Mouse (Mus musculus) thymus, adult 2 months (tissue): Measurements from ENCODE around the gene Cbarp. TPM values are rescaled to one million over a fixed set of nuclear protein-coding genes. Genes with fewer than 3 reads are reported as not detected.

Experiments used
- DNase-seq: peaks from one replicate; pipeline ENCODE4 v3.0.0; 2021
- H3K27ac ChIP-seq: fragments of 200-500 bp; 2 replicates; pipeline ENCODE4 v1.5.1; 2012; ENCODE audit warnings: low read length, control low read depth; ENCODE audit not compliant: control insufficient read depth, insufficient read depth
- H3K27me3 ChIP-seq: fragments of 200-500 bp; 2 replicates; pipeline ENCODE4 v1.6.1; 2012; ENCODE audit warnings: mild to moderate bottlenecking, low read length, moderate library complexity, mixed read lengths; ENCODE audit not compliant: control insufficient read depth, insufficient read depth
- H3K36me3 ChIP-seq: fragments of 200-500 bp; 2 replicates; pipeline ENCODE4 v1.6.1; 2012; ENCODE audit warnings: mild to moderate bottlenecking, low read length, moderate library complexity; ENCODE audit not compliant: control insufficient read depth, insufficient read depth
- H3K4me1 ChIP-seq: fragments of 200-500 bp; replicated peaks from 2 replicates; pipeline ENCODE4 v1.6.1; 2012; ENCODE audit warnings: low read length; ENCODE audit not compliant: control insufficient read depth, insufficient read depth
- H3K4me3 ChIP-seq: fragments of 200-500 bp; 2 replicates; pipeline ENCODE4 v1.5.1; 2012; ENCODE audit warnings: mild to moderate bottlenecking, low read length, control low read depth, moderate library complexity; ENCODE audit not compliant: control insufficient read depth, insufficient read depth
- CTCF ChIP-seq: fragments of 200-500 bp; IDR thresholded peaks from 2 replicates; pipeline ENCODE4 v1.5.1; 2012; ENCODE audit warnings: mild to moderate bottlenecking, control low read depth, low read length, moderate library complexity, borderline replicate concordance; ENCODE audit not compliant: control insufficient read depth, poor library complexity, insufficient read depth; ENCODE audit errors: extremely low read depth
- POLR2A ChIP-seq: fragments of 200-500 bp; IDR thresholded peaks from 2 replicates; pipeline ENCODE4 v1.6.1; 2012; ENCODE audit warnings: mild to moderate bottlenecking, low read length, control low read depth, moderate library complexity; ENCODE audit not compliant: control insufficient read depth, poor library complexity, insufficient read depth; ENCODE audit errors: extremely low read depth
- WGBS: fragments of 180-500 bp; shearing (Covaris S2); methylation state at CpG from one replicate; pipeline ENCODE4 v1.1.7; 2018; 5-methylcytosine and 5-hydroxymethylcytosine counted together
- polyA plus RNA-seq: library from polyadenylated mRNA; depleted of rRNA; stranded (reverse); fragments of >200 nt; gene quantifications from 2 replicates; pipeline ENCODE4 v1.2.3, GENCODE M21; 2012

The Cbarp gene
- polyA plus RNA-seq, 1 experiment: 34.0 TPM

- Histone ChIP-seq H3K27ac (no peak overlapping the region), H3K27me3 (peaks cover 7% of the 10 kb centered on the region), H3K4me1 (peaks cover 16% of the 10 kb centered on the region), H3K4me3 (no peak overlapping the region), H3K36me3 (peaks cover 14% of the 10 kb centered on the region; the same call in 1 of the 2 replicates)
- TF ChIP-seq CTCF (no peak), POLR2A (no peak)
- DNase-seq: no peak
- 55% methylated on average over 4 of the region's 4 CpGs for WGBS
Measured at GRCm38 (mm10) chr10:80175536-80176269, 35.1 kb upstream of the Cbarp start.

GRCm38 (mm10) chr10:80174705-80175104, 34.1 kb upstream of the Cbarp start:
- peak; percentile 65 for DNase-seq
- Histone ChIP-seq H3K4me1 (peaks cover 13% of the 10 kb centered on the region), H3K4me3 (no peak overlapping the region), H3K27ac (no peak overlapping the region), H3K27me3 (no peaks in the 10 kb centered on the region; the same call in 1 of the 2 replicates), H3K36me3 (peaks cover 24% of the 10 kb centered on the region; the same call in 1 of the 2 replicates)
- TF ChIP-seq POLR2A (no peak), CTCF (peak; percentile 54; the same call in 1 of the 2 replicates)
- WGBS: 72% methylated on average over 2 of the region's 2 CpGs

DNA sequence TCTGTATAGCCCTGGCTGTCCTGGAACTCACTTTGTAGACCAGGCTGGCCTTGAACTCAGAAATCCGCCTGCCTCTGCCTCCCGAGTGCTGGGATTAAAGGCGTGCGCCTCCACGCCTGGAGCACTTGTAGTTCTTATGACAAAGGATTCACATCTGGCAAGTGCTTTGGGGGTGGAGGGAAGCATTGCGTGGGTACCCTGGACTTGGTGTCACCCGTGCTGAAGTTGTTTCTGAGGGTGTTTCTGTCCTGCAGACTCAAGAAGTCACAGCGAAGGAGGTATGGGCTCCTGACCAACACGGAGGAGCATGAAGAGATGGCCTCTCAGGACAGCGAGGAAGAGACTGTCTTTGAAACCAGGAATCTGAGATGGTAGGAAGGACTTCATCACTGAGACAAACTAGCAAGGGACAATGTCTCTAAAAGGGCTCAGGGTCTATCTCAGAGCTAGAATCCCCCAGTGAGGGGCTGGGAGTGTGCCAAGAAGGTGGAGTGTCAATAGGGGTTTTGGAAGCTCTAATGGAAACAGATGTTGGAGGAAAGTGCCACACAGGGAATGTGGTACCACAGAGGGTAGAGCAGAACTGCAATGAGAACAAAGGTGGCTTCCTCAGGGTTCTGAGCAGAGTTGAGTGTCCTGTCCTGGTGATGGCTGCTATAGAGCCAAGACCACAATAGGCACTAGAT, 33.5 kb upstream of the Cbarp start:
- WGBS: 89% methylated on average over 10 of the region's 10 CpGs
- peaks cover 24% of the 10 kb centered on the region; the same call in 1 of the 2 replicates for H3K36me3 ChIP-seq
- TF ChIP-seq POLR2A (no peak), CTCF (no peak)
- H3K4me3 ChIP-seq: no peak overlapping the region
- no peak overlapping the region for H3K27ac ChIP-seq
- peaks cover 12% of the 10 kb centered on the region for H3K4me1 ChIP-seq
- DNase-seq: no peak
- H3K27me3 ChIP-seq: no peaks in the 10 kb centered on the region; the same call in 1 of the 2 replicates

DNA sequence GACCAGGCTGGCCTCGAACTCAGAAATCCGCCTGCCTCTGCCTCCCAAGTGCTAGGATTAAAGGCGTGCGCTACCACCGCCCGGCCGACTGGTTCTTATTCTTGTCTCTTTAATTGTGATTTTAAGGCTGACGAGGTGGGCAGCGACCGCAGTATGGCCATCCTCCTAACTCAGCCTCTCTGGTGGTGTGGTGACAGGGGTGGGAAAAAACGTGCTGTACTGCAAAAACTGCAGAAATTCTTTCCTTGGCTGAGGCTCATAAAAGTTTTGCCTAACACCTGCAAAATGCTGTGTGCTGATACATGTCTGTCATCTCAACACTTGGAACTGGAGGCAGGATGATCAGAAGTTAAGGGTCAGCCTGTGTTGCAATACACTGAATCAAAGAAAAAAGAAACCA, 32.7 kb upstream of the Cbarp start:
- peaks cover 24% of the 10 kb centered on the region; the same call in 1 of the 2 replicates for H3K36me3 ChIP-seq
- 3% methylated on average over 11 of the region's 11 CpGs for WGBS
- peaks cover 10% of the 10 kb centered on the region for H3K4me1 ChIP-seq
- H3K27ac ChIP-seq: peak overlapping the region; percentile 60; the same call in 1 of the 2 replicates
- H3K27me3 ChIP-seq: no peaks in the 10 kb centered on the region; the same call in 1 of the 2 replicates
- peak overlapping the region; percentile 94 for H3K4me3 ChIP-seq
- DNase-seq: no peak
- TF ChIP-seq CTCF: no peak
- no peak for TF ChIP-seq POLR2A

DNA sequence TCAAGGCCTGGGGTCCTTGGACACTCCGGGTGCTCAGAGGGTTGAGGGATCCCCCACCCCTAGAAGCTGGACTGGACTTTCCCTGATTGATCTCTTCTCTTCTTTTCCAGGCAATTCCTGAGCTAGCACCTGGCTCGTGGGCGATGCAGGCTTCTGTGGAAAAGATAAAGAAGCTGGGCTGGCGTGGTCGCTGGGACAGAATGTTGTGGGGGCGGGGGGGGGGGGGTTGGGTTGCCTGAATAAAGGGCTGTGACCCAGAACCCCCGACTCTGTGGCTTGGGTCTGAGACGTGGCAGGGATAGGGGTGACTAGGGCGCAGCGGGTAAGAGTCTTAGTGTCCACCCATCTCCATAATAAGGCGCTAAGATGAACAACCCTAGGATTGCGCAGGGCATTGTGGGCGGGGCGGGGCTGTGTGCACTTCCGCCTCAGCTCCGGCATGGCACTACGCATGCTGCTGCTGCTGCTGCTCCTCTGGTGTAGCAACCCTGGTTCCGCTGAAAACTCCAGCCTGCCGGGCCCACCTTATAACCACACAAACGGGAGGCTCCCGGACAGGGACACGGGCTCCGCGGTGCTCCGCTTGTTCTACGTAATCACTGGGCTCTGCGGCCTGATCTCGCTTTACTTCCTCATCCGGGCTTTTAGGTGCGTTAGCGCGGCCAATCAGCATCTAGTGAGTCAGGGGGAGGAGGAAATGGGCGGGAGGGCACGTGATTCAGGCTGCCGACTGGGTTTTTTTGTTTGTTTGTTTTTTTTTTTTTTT, 32.1 kb upstream of the Cbarp start, which contains the start of gene 1600002K03Rik:
1600002K03Rik (plus strand) TSS at position 418 of the 766 bp plus-strand sequence.
- peaks cover 24% of the 10 kb centered on the region; the same call in 1 of the 2 replicates for H3K36me3 ChIP-seq

More for the DNA sequence above, 32.1 kb upstream of the Cbarp start, which contains the start of gene 1600002K03Rik:
- peak; percentile 85 for DNase-seq
- WGBS: 8% methylated on average over 35 of the region's 35 CpGs
- Histone ChIP-seq H3K4me3 (peak within 1 kb of the TSS; percentile 94), H3K27me3 (no peaks in the 10 kb centered on the region), H3K27ac (peak within 1 kb of the TSS; percentile 60), H3K4me1 (peaks cover 10% of the 10 kb centered on the region)
- peak; percentile 28; the same call in 1 of the 2 replicates for TF ChIP-seq POLR2A
- TF ChIP-seq CTCF: no peak
